ENCODE assay signal across 14 mouse cellular contexts in genomic region chr4:109026543-109026942, GRCm38 (mm10).
"Had no signal": no experiment of that assay in that cellular context is flagged by ENCODE, and none has a peak within 500 bp of the region (broad histone marks: within the 10 kb centered on the region; RNA-seq: fewer than 3 reads in every experiment).

No protein-coding gene starts in this region.

- DNase-seq: lung, adult 18-20 months; lung, embryonic 14.5 days; lung, postnatal 10 days; lung, postnatal 4 days; right cerebral cortex, postnatal 14 days; thymus, adult 18-20 months; thymus, postnatal 14 days; thymus, postnatal 36 days had no signal

- H3K27ac ChIP-seq: midbrain, embryonic 10.5 days; midbrain, embryonic 12.5 days; midbrain, embryonic 15.5 days; neural tube, embryonic 12.5 days; stomach, embryonic 15.5 days; stomach, postnatal 0 days had no signal

- H3K4me3 ChIP-seq: midbrain, embryonic 10.5 days; midbrain, embryonic 12.5 days; midbrain, embryonic 15.5 days; neural tube, embryonic 12.5 days; stomach, embryonic 15.5 days had no signal
